Mouse (Mus musculus): ENCODE measurements around the gene Tomm6. TPM values are rescaled to one million over a fixed set of nuclear protein-coding genes. Genes with fewer than 3 reads are reported as not detected.

Gene Tomm6
- polyA plus RNA-seq, 1 experiment from 2014 or later = 360 TPM

GRCm38 (mm10) chr17:47691650-47692049 lies 3.5 kb upstream of the Tomm6 start:
- no peak overlapping the region for H3K4me2 ChIP-seq
- H3K4me1 ChIP-seq (ENCODE audit: control insufficient read depth, insufficient read depth, low read length) = peaks cover 18% of the 10 kb centered on the region
- H3K36me3 ChIP-seq (ENCODE audit: control insufficient read depth, insufficient read depth, low read length) = no peaks in the 10 kb centered on the region
- H3K27ac ChIP-seq (ENCODE audit: low read depth, low read length) = no peak overlapping the region
- peaks cover 15% of the 10 kb centered on the region for H3K27me3 ChIP-seq (ENCODE audit: control insufficient read depth, insufficient read depth, low read length)
- H3K4me3 ChIP-seq (ENCODE audit: low read depth, low read length) = no peak overlapping the region
- 86% methylated on average over 3 of the region's 3 CpGs for WGBS (ENCODE audit: insufficient replicate concordance)
- no peak overlapping the region for H3K9ac ChIP-seq (ENCODE audit: low read depth, low read length)
- H3K9me3 ChIP-seq (replicated peaks; ENCODE audit: control insufficient read depth, low read length) = no peaks in the 10 kb centered on the region
- no peak for ATAC-seq (replicated peaks; ENCODE audit: insufficient number of reproducible peaks, low FRiP score, low TSS enrichment)

- H3K9ac ChIP-seq (ENCODE audit: low read depth, low read length) = no peak overlapping the region
- no peaks in the 10 kb centered on the region for H3K36me3 ChIP-seq (ENCODE audit: control insufficient read depth, insufficient read depth, low read length)
- no peak for ATAC-seq (replicated peaks; ENCODE audit: insufficient number of reproducible peaks, low FRiP score, low TSS enrichment)
- no peak overlapping the region for H3K27ac ChIP-seq (ENCODE audit: low read depth, low read length)
- H3K4me2 ChIP-seq = peak overlapping the region; percentile 100
- no peaks in the 10 kb centered on the region for H3K9me3 ChIP-seq (replicated peaks; ENCODE audit: control insufficient read depth, low read length)
- H3K4me1 ChIP-seq (ENCODE audit: control insufficient read depth, insufficient read depth, low read length) = peaks cover 15% of the 10 kb centered on the region
- 76% methylated on average over 7 of the region's 8 CpGs for WGBS (ENCODE audit: insufficient replicate concordance)
- H3K27me3 ChIP-seq (ENCODE audit: control insufficient read depth, insufficient read depth, low read length) = peaks cover 10% of the 10 kb centered on the region
- H3K4me3 ChIP-seq (ENCODE audit: low read depth, low read length) = peak overlapping the region; percentile 15; the same call in 1 of the 2 replicates
Observed at GRCm38 (mm10) chr17:47689894-47690293, 1.7 kb upstream of the Tomm6 start.

DNA sequence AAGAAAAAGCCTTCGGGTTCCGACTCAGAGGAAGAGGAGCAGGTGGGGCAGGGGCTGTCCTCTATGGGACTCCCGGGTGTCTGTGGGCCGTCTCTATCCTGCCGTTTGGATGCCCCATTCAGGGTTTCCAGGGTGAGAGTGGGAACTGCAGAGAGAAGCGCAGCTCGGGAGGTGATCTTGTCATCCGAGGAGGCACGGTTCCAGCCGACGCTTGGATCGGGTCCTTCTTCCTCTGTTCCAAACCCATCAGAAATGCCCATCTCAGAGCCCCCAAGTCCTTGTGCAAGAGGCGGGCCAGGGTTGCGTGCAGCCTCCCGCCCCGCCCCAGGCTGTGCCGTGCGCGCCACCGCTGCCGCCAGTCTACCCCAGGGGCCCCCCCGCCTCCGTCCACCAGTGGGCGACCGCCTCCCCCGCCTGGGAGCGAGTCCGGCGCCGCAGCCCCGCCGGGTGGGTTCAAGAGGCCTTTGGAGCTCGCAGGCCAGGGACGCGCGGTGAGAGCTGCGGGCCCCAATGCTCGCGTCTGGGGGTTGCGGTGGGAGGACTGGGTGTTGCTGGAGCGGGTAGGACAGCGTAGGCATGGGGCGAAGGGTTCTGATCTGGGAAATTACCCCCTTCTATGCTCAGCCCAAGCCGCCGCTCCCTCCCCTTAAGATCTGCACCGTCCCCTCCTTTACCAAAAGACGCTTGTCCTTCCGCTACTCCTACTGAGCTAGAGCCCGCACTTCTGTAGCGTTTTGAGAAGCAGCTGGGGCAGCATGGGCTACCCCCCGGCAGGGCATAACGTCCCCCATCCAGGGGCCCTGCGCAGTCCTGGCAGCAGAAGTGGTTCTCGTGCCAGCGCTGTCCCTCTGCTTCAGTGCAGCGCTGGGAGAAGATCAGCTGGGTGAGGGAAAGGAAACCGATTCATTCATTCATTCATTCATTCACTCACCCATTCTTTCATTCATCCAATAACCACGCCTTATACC lies 706 bp upstream of the Tomm6 start, which contains the start of gene Frs3:
TSS of gene Frs3 (plus strand) at position 423 of the 968 bp plus-strand sequence.
- WGBS (ENCODE audit: insufficient replicate concordance) = 1% methylated on average over 57 of the region's 58 CpGs
- peak; percentile 68 for ATAC-seq (replicated peaks; ENCODE audit: insufficient number of reproducible peaks, low FRiP score, low TSS enrichment)
- Histone ChIP-seq H3K9me3 (replicated peaks; ENCODE audit: control insufficient read depth, low read length) (no peaks in the 10 kb centered on the region), H3K4me3 (ENCODE audit: low read depth, low read length) (peak within 1 kb of the TSS; percentile 87), H3K4me1 (ENCODE audit: control insufficient read depth, insufficient read depth, low read length) (peaks cover 11% of the 10 kb centered on the region), H3K27me3 (ENCODE audit: control insufficient read depth, insufficient read depth, low read length) (peaks cover 10% of the 10 kb centered on the region), H3K4me2 (peak within 1 kb of the TSS; percentile 100), H3K36me3 (ENCODE audit: control insufficient read depth, insufficient read depth, low read length) (no peaks in the 10 kb centered on the region), H3K27ac (ENCODE audit: low read depth, low read length) (peak within 1 kb of the TSS; percentile 83), H3K9ac (ENCODE audit: low read depth, low read length) (peak within 1 kb of the TSS; percentile 85)

- Histone ChIP-seq H3K4me2 (peak overlapping the region; percentile 100), H3K27me3 (ENCODE audit: control insufficient read depth, insufficient read depth, low read length) (peaks cover 7% of the 10 kb centered on the region; the same call in 1 of the 2 replicates), H3K9me3 (replicated peaks; ENCODE audit: control insufficient read depth, low read length) (no peaks in the 10 kb centered on the region), H3K4me1 (ENCODE audit: control insufficient read depth, insufficient read depth, low read length) (peaks cover 8% of the 10 kb centered on the region; the same call in 1 of the 2 replicates), H3K4me3 (ENCODE audit: low read depth, low read length) (peak overlapping the region; percentile 87), H3K36me3 (ENCODE audit: control insufficient read depth, insufficient read depth, low read length) (no peaks in the 10 kb centered on the region; the same call in 1 of the 2 replicates), H3K27ac (ENCODE audit: low read depth, low read length) (peak overlapping the region; percentile 83), H3K9ac (ENCODE audit: low read depth, low read length) (peak overlapping the region; percentile 85)
- WGBS (ENCODE audit: insufficient replicate concordance) = under 1% methylated on average over 70 of the region's 70 CpGs
- ATAC-seq (replicated peaks; ENCODE audit: insufficient number of reproducible peaks, low FRiP score, low TSS enrichment) = peak; percentile 83
Observed at GRCm38 (mm10) chr17:47687409-47688343, 510 bp downstream of the Tomm6 start.

DNA sequence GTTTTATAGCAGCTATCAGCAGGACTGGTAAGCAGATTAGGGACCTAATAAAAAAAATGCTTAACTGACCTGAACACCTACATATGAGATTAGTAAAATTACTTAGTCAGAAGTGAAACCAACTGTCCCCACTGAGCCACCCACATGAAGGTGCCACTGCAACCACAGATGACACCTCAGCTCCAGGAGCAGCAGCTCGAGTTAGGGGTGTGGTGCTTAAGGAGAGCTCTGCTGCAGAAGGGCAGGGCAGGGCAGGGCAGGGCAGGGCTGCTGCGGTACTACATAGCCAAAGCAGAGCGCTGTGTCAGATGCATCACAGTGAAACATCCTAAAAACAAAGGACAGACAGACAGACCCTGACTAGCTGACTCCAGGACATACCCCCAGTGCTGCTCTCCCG lies 5.3 kb downstream of the Tomm6 start:
- ATAC-seq (replicated peaks; ENCODE audit: insufficient number of reproducible peaks, low FRiP score, low TSS enrichment) = no peak
- no peak overlapping the region for H3K4me3 ChIP-seq (ENCODE audit: low read depth, low read length)
- H3K36me3 ChIP-seq (ENCODE audit: control insufficient read depth, insufficient read depth, low read length) = peaks cover 7% of the 10 kb centered on the region
- WGBS (ENCODE audit: insufficient replicate concordance) = 79% methylated on average over 4 of the region's 4 CpGs
- H3K9me3 ChIP-seq (replicated peaks; ENCODE audit: control insufficient read depth, low read length) = no peaks in the 10 kb centered on the region
- peaks cover 6% of the 10 kb centered on the region; the same call in 1 of the 2 replicates for H3K4me1 ChIP-seq (ENCODE audit: control insufficient read depth, insufficient read depth, low read length)
- H3K9ac ChIP-seq (ENCODE audit: low read depth, low read length) = no peak overlapping the region
- H3K4me2 ChIP-seq = no peak overlapping the region
- no peak overlapping the region for H3K27ac ChIP-seq (ENCODE audit: low read depth, low read length)
- no peaks in the 10 kb centered on the region for H3K27me3 ChIP-seq (ENCODE audit: control insufficient read depth, insufficient read depth, low read length)

DNA sequence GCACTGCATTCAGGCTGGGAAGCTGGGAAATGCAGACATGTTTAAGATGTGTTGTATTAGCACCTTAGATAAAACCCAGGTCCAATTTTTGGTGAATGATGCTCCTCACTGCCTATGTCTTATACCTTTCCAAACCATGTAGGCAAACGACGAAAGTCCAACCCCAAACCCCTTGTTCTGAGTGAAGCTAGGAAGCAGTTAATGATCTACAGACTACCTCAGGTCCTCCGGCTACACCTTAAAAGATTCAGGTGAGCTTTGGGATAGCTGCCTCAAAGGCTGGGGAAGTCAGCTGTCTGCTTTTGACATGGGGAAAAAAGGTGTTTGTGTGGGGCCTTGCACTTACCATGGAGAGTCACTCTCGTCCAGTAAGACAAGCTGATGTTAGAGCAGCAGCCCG lies 9.5 kb downstream of the Tomm6 start:
- no peak overlapping the region for H3K9ac ChIP-seq (ENCODE audit: low read depth, low read length)
- WGBS (ENCODE audit: insufficient replicate concordance) = 77% methylated on average over 5 of the region's 5 CpGs

DNA sequence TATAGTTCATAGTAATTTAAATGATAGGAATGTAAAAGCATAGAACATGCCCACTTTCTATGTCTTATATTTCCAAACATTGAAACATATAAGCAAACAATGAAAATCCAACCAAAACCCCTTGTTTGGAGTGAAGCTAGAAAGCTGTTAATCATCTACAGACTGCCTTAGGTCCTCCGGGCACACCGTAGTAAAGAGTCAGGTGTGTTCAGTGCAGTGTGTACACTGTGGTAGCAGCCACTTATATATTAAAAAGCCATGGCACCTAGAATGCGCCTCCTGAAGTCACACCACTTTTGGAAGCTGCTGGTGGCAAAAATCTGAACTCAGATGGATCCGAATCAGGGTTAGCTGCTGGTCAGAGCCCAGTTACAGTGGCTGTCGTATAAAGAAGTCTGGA lies 9.9 kb downstream of the Tomm6 start:
- Histone ChIP-seq H3K4me3 (ENCODE audit: low read depth, low read length) (no peak overlapping the region), H3K27me3 (ENCODE audit: control insufficient read depth, insufficient read depth, low read length) (peaks cover 2% of the 10 kb centered on the region; the same call in 1 of the 2 replicates), H3K27ac (ENCODE audit: low read depth, low read length) (no peak overlapping the region), H3K4me1 (ENCODE audit: control insufficient read depth, insufficient read depth, low read length) (no peaks in the 10 kb centered on the region), H3K4me2 (no peak overlapping the region), H3K9ac (ENCODE audit: low read depth, low read length) (no peak overlapping the region), H3K36me3 (ENCODE audit: control insufficient read depth, insufficient read depth, low read length) (peaks cover 7% of the 10 kb centered on the region), H3K9me3 (replicated peaks; ENCODE audit: control insufficient read depth, low read length) (no peaks in the 10 kb centered on the region)
- ATAC-seq (replicated peaks; ENCODE audit: insufficient number of reproducible peaks, low FRiP score, low TSS enrichment) = no peak
- WGBS (ENCODE audit: insufficient replicate concordance) = 87% methylated on average over 5 of the region's 5 CpGs

More for the DNA sequence above, 9.5 kb downstream of the Tomm6 start:
- Histone ChIP-seq H3K9me3 (replicated peaks; ENCODE audit: control insufficient read depth, low read length) (no peaks in the 10 kb centered on the region), H3K27me3 (ENCODE audit: control insufficient read depth, insufficient read depth, low read length) (no peaks in the 10 kb centered on the region), H3K4me1 (ENCODE audit: control insufficient read depth, insufficient read depth, low read length) (no peaks in the 10 kb centered on the region), H3K4me2 (no peak overlapping the region), H3K4me3 (ENCODE audit: low read depth, low read length) (no peak overlapping the region), H3K27ac (ENCODE audit: low read depth, low read length) (no peak overlapping the region), H3K36me3 (ENCODE audit: control insufficient read depth, insufficient read depth, low read length) (peaks cover 7% of the 10 kb centered on the region)
- no peak for ATAC-seq (replicated peaks; ENCODE audit: insufficient number of reproducible peaks, low FRiP score, low TSS enrichment)

GRCm38 (mm10) chr17:47676581-47676980 lies 11.6 kb downstream of the Tomm6 start:
- no peaks in the 10 kb centered on the region for H3K9me3 ChIP-seq (replicated peaks; ENCODE audit: control insufficient read depth, low read length)
- no peak for ATAC-seq (replicated peaks; ENCODE audit: insufficient number of reproducible peaks, low FRiP score, low TSS enrichment)
- H3K4me3 ChIP-seq (ENCODE audit: low read depth, low read length) = no peak overlapping the region
- H3K4me2 ChIP-seq = no peak overlapping the region
- H3K36me3 ChIP-seq (ENCODE audit: control insufficient read depth, insufficient read depth, low read length) = peaks cover 7% of the 10 kb centered on the region; the same call in 1 of the 2 replicates
- no peak overlapping the region for H3K27ac ChIP-seq (ENCODE audit: low read depth, low read length)
- 21% methylated on average over 9 of the region's 9 CpGs for WGBS (ENCODE audit: insufficient replicate concordance)
- no peak overlapping the region for H3K9ac ChIP-seq (ENCODE audit: low read depth, low read length)
- H3K27me3 ChIP-seq (ENCODE audit: control insufficient read depth, insufficient read depth, low read length) = peaks cover 5% of the 10 kb centered on the region; the same call in 1 of the 2 replicates
- H3K4me1 ChIP-seq (ENCODE audit: control insufficient read depth, insufficient read depth, low read length) = peaks cover 10% of the 10 kb centered on the region

All from heart, embryonic 11.5 days (tissue).